Mouse (Mus musculus): ENCODE results near the gene Otop2.

DNA sequence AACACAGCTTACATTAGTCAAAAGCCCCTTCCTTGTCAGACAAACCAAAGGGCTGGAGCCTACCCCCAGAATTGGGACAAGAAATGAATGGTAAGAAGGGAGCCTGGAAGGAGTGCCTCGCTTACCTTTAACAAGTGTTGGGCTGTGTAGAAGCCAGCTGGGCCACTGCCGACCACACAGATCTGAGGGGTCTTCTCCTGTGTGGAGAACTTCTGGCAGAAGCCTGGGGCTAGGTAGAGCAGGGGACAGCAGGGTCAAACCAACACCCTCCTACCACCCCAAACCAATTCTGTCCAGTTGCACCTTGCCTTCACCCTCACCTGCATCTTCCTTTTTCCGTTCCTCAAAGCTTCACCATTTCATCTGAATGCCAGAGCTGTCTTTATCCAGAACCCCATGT is 31.0 kb upstream of the Otop2 start:
- TF ChIP-seq EP300 (IDR thresholded peaks at IDR 0.05; ENCODE audit: low read depth): no peak
- TF ChIP-seq CTCF (IDR thresholded peaks at IDR 0.05; ENCODE audit: low read depth): no peak
